In the genomic region with DNA sequence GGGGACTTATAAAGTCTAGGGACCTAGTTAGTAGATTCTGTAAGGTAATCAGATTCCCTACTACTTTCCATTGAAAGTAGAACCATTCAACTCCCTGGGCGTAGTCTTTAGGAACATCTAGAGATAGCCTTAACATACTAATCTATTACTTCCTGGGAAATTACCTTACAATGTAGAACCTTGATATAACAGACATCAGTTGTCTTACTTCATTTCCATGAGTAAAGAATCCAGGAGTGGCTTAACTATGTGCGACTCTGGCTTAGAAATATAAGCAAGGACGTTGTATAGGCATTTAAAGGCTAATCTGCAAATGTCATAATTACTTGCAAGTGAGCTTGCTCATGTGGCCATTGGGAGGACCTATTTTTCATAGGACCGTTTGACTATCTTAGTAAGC, we compare ENCODE assay signal across 25 mouse cellular contexts. TPM values are rescaled to one million over a fixed set of nuclear protein-coding genes. Genes with fewer than 3 reads are reported as not detected.
A peak's percentile ranks its signal among the peaks of the same experiment; 100 is the strongest.
DNase-seq lines count a peak whose midpoint lies in the region; ATAC-seq and TF ChIP-seq lines count a peak whose summit lies in the region.
"Had no signal": no experiment of that assay in that cellular context is flagged by ENCODE, and none has a peak within 500 bp of the region (broad histone marks: within the 10 kb centered on the region; RNA-seq: fewer than 3 reads in every experiment).

No protein-coding gene starts in this region.

- no peak overlapping the region for H3K4me2 ChIP-seq in midbrain, embryonic 11.5 days
- no peak overlapping the region for H3K4me2 ChIP-seq in midbrain, postnatal 0 days (ENCODE audit: low read depth, low read length, poor library complexity, severe bottlenecking)
- H3K4me2 ChIP-seq: embryonic facial prominence, embryonic 12.5 days; forebrain, embryonic 13.5 days; forebrain, embryonic 15.5 days had no signal

- no peaks in the 10 kb centered on the region for H3K27me3 ChIP-seq in midbrain, embryonic 11.5 days (ENCODE audit: control insufficient read depth, insufficient read depth, low read length)
- H3K27me3 ChIP-seq in midbrain, postnatal 0 days (ENCODE audit: insufficient read depth, low read length), result no peaks in the 10 kb centered on the region
- no peaks in the 10 kb centered on the region for H3K27me3 ChIP-seq in heart, embryonic 10.5 days (ENCODE audit: insufficient read depth, poor library complexity, severe bottlenecking)
- H3K27me3 ChIP-seq: CH12.LX; embryonic facial prominence, embryonic 12.5 days; forebrain, embryonic 13.5 days; forebrain, embryonic 15.5 days; Patski had no signal

- WGBS in midbrain, embryonic 11.5 days, result 87% methylated on average over 4 of the region's 4 CpGs
- WGBS in midbrain, postnatal 0 days, result 91% methylated on average over 4 of the region's 4 CpGs
- 83% methylated on average over 4 of the region's 4 CpGs for WGBS in heart, embryonic 10.5 days

- H3K9ac ChIP-seq in midbrain, embryonic 11.5 days (ENCODE audit: low read length), result no peak overlapping the region
- H3K9ac ChIP-seq in midbrain, postnatal 0 days (replicated peaks; ENCODE audit: low read length, poor library complexity, severe bottlenecking), result no peak overlapping the region
- H3K9ac ChIP-seq: embryonic facial prominence, embryonic 12.5 days; forebrain, embryonic 13.5 days; forebrain, embryonic 15.5 days; forebrain, postnatal 0 days had no signal

- no peaks in the 10 kb centered on the region for H3K36me3 ChIP-seq in midbrain, embryonic 11.5 days (ENCODE audit: control insufficient read depth, insufficient read depth, low read length)
- no peaks in the 10 kb centered on the region for H3K36me3 ChIP-seq in midbrain, postnatal 0 days (ENCODE audit: insufficient read depth, low read length)
- no peaks in the 10 kb centered on the region for H3K36me3 ChIP-seq in heart, embryonic 10.5 days
- H3K36me3 ChIP-seq: embryonic facial prominence, embryonic 12.5 days; forebrain, embryonic 15.5 days had no signal

- no peak for TF ChIP-seq CTCF in midbrain, postnatal 0 days (IDR thresholded peaks at IDR 0.05)

- no peak for ATAC-seq in midbrain, embryonic 11.5 days (ENCODE audit: low FRiP score)
- ATAC-seq in midbrain, postnatal 0 days (ENCODE audit: low FRiP score), result no peak
- ATAC-seq: activated CD4-positive, CD25-positive, alpha-beta regulatory T cell, adult 4 months; CD4-positive, CD25-positive, alpha-beta regulatory T cell, adult 4 months; forebrain, embryonic 13.5 days; forebrain, embryonic 15.5 days; forebrain, postnatal 0 days; Patski had no signal

- H3K27ac ChIP-seq in midbrain, embryonic 11.5 days (ENCODE audit: low read depth, low read length), result no peak overlapping the region
- no peak overlapping the region for H3K27ac ChIP-seq in midbrain, postnatal 0 days (ENCODE audit: low read depth, low read length)
- H3K27ac ChIP-seq in heart, embryonic 10.5 days, result no peak overlapping the region
- H3K27ac ChIP-seq: embryonic facial prominence, embryonic 10.5 days; embryonic facial prominence, embryonic 12.5 days; forebrain, embryonic 13.5 days; forebrain, embryonic 15.5 days had no signal

- H3K9me3 ChIP-seq in midbrain, embryonic 11.5 days (ENCODE audit: control insufficient read depth, low read length), result no peaks in the 10 kb centered on the region
- no peaks in the 10 kb centered on the region for H3K9me3 ChIP-seq in midbrain, postnatal 0 days (ENCODE audit: low read length)
- no peaks in the 10 kb centered on the region for H3K9me3 ChIP-seq in heart, embryonic 10.5 days
- H3K9me3 ChIP-seq: embryonic facial prominence, embryonic 10.5 days; embryonic facial prominence, embryonic 12.5 days; forebrain, embryonic 13.5 days; forebrain, embryonic 15.5 days had no signal

- peaks cover 21% of the 10 kb centered on the region for H3K4me1 ChIP-seq in midbrain, embryonic 11.5 days (ENCODE audit: control insufficient read depth, insufficient read depth, low read length)
- H3K4me1 ChIP-seq in midbrain, postnatal 0 days (ENCODE audit: insufficient read depth, low read length), result peaks cover 10% of the 10 kb centered on the region
- peaks cover 30% of the 10 kb centered on the region for H3K4me1 ChIP-seq in heart, embryonic 10.5 days

- DNase-seq in midbrain, embryonic 11.5 days (ENCODE audit: low spot score, missing footprints), result peak; percentile 66
- DNase-seq in midbrain, postnatal 0 days (ENCODE audit: low spot score), result no peak
- peak; percentile 71 for DNase-seq in R1 (ENCODE audit: low read depth, low spot score)
- DNase-seq in induced T-regulatory cell, adult 2 months (ENCODE audit: low read depth), result peak; percentile 7
- no peak for DNase-seq in thymus, postnatal 0 days (ENCODE audit: low spot score)
- no peak for DNase-seq in heart, embryonic 10.5 days (ENCODE audit: low spot score)
- DNase-seq: adrenal gland, adult 8-10 months; adrenal gland, postnatal 14 days; adrenal gland, postnatal 36 days; B cell, adult 2 months; cerebellum, adult 11-12 months; cerebellum, adult 2 months; cerebellum, adult 9-10 months; cerebellum, postnatal 10 days; cerebellum, postnatal 25 days; forebrain, postnatal 0 days had no signal

- no peak overlapping the region for H3K4me3 ChIP-seq in midbrain, embryonic 11.5 days (ENCODE audit: low read depth, low read length)
- H3K4me3 ChIP-seq in midbrain, postnatal 0 days (ENCODE audit: low read depth, low read length), result no peak overlapping the region
- no peak overlapping the region for H3K4me3 ChIP-seq in heart, embryonic 10.5 days
- H3K4me3 ChIP-seq: embryonic facial prominence, embryonic 10.5 days; embryonic facial prominence, embryonic 12.5 days; forebrain, embryonic 13.5 days; forebrain, embryonic 15.5 days had no signal

RNA-seq across cellular contexts. Expression of a gene that starts 4.3 kb away (rescaled TPM):
- polyA plus RNA-seq in midbrain, embryonic 11.5 days (2014; fragmentation: Nextera tagmentation; extraction: Ambion mirVana), result 40.7 and 44.4 TPM in 2 replicates
- 114 and 132 TPM in 2 replicates for total RNA-seq in midbrain, postnatal 0 days (2014; rRNA removed)
- polyA plus RNA-seq in midbrain, postnatal 0 days (2015; fragmentation: Nextera tagmentation; extraction: Ambion mirVana), result 42.2 and 50.6 TPM in 2 replicates
- 14.6 and 22.1 TPM in 2 replicates for polyA plus RNA-seq in thymus, postnatal 0 days (2015; fragmentation: Nextera tagmentation; extraction: Ambion mirVana)
- 23.6 TPM in 2 replicates for polyA plus RNA-seq in heart, embryonic 10.5 days (2016; fragmentation: Nextera tagmentation; extraction: Ambion mirVana)

RNA-seq across cellular contexts. Expression of a gene that starts 49.0 kb away (rescaled TPM):
- polyA plus RNA-seq in midbrain, embryonic 11.5 days (2014; fragmentation: Nextera tagmentation; extraction: Ambion mirVana), result 25.2 and 25.5 TPM in 2 replicates
- total RNA-seq in midbrain, postnatal 0 days (2014; rRNA removed), result 78.9 and 91.8 TPM in 2 replicates
- polyA plus RNA-seq in midbrain, postnatal 0 days (2015; fragmentation: Nextera tagmentation; extraction: Ambion mirVana), result 27.1 and 28.5 TPM in 2 replicates
- polyA plus RNA-seq in thymus, postnatal 0 days (2015; fragmentation: Nextera tagmentation; extraction: Ambion mirVana), result 2.7 and 3.4 TPM in 2 replicates
- polyA plus RNA-seq in heart, embryonic 10.5 days (2016; fragmentation: Nextera tagmentation; extraction: Ambion mirVana), result 2.6 and 6.9 TPM in 2 replicates
- polyA plus RNA-seq: activated CD4-positive, CD25-positive, alpha-beta regulatory T cell, adult 4 months; CD4-positive, CD25-positive, alpha-beta regulatory T cell, adult 4 months; G1E had no signal

Comparison
In these comparisons a context has a peak if more than half of its experiments do, and no peak if none do; other contexts are left out.
1. DNase-seq: peak in midbrain, embryonic 11.5 days (single experiment), R1 (single experiment) and induced T-regulatory cell, adult 2 months (single experiment); none in midbrain, postnatal 0 days (single experiment), thymus, postnatal 0 days (single experiment) and heart, embryonic 10.5 days (single experiment).